Mouse (Mus musculus) midbrain, embryonic 11.5 days (tissue): Measurements from ENCODE around the gene Tbc1d9. TPM values are rescaled to one million over a fixed set of nuclear protein-coding genes. Genes with fewer than 3 reads are reported as not detected.

Experiments
- ATAC-seq: fragments of 200-750 bp; cut with Nextera tagmentation; 2 replicates; pipeline ENCODE4 v1.8.0; 2017; ENCODE audit warnings: moderate TSS enrichment, moderate library complexity; ENCODE audit not compliant: low FRiP score
- DNase-seq: peaks from one replicate; pipeline ENCODE4 v3.0.0; 2015; ENCODE audit warnings: low spot score; ENCODE audit errors: missing footprints
- H3K27ac ChIP-seq: fragments of 300-500 bp; sonication (generic); 2 replicates; pipeline ENCODE4 v1.5.1; 2014; ENCODE audit warnings: low read depth, low read length
- H3K27me3 ChIP-seq: fragments of 300-500 bp; sonication (generic); 2 replicates; pipeline ENCODE4 v1.6.1; 2014; ENCODE audit warnings: mild to moderate bottlenecking, low read length, moderate library complexity, mixed read lengths; ENCODE audit not compliant: control insufficient read depth, insufficient read depth
- H3K36me3 ChIP-seq: fragments of 300-500 bp; sonication (generic); 2 replicates; pipeline ENCODE4 v1.6.1; 2014; ENCODE audit warnings: mild to moderate bottlenecking, low read length, moderate library complexity, mixed read lengths; ENCODE audit not compliant: control insufficient read depth, insufficient read depth
- H3K4me1 ChIP-seq: fragments of 300-500 bp; sonication (generic); 2 replicates; pipeline ENCODE4 v1.6.1; 2014; ENCODE audit warnings: low read length; ENCODE audit not compliant: control insufficient read depth, insufficient read depth
- H3K4me2 ChIP-seq: fragments of 300-500 bp; sonication (generic); 2 replicates; pipeline ENCODE4 v1.6.1; 2014; ENCODE audit warnings: mild to moderate bottlenecking, moderate library complexity
- H3K4me3 ChIP-seq: fragments of 300-500 bp; sonication (generic); 2 replicates; pipeline ENCODE4 v1.5.1; 2014; ENCODE audit warnings: low read depth, low read length
- H3K9ac ChIP-seq: fragments of 300-500 bp; sonication (generic); 2 replicates; pipeline ENCODE4 v1.6.1; 2014; ENCODE audit warnings: low read length
- H3K9me3 ChIP-seq: fragments of 300-500 bp; sonication (generic); 2 replicates; pipeline ENCODE4 v1.6.1; 2016; ENCODE audit warnings: low read length; ENCODE audit not compliant: control insufficient read depth
- WGBS: fragments of 180-500 bp; shearing (Covaris S2); extraction: QIAGEN DNeasy Blood & Tissue Kit; methylation state at CpG from one replicate; pipeline ENCODE4 v1.1.7; 2014; 5-methylcytosine and 5-hydroxymethylcytosine counted together
- polyA plus RNA-seq: library from polyadenylated mRNA; unstranded; fragments of >200 nt; fragmentation: Nextera tagmentation; extraction: Ambion mirVana; gene quantifications from 2 replicates; pipeline ENCODE4 v1.2.1, GENCODE M21; 2014

The Tbc1d9 gene
- polyA plus RNA-seq, 1 experiment from 2014 or later: 11.3 TPM

- no peak for ATAC-seq
- Histone ChIP-seq H3K9me3 (no peaks in the 10 kb centered on the region), H3K4me2 (no peak overlapping the region), H3K27me3 (no peaks in the 10 kb centered on the region), H3K27ac (no peak overlapping the region), H3K4me3 (no peak overlapping the region), H3K9ac (no peak overlapping the region), H3K36me3 (no peaks in the 10 kb centered on the region), H3K4me1 (no peaks in the 10 kb centered on the region)
- 87% methylated on average over 4 of the region's 4 CpGs for WGBS
- peak; percentile 17 for DNase-seq
These were observed 67.9 kb downstream of the Tbc1d9 start for GRCm38 (mm10) chr8:83233099-83233498.

- H3K27ac ChIP-seq: no peak overlapping the region
- H3K4me3 ChIP-seq: no peak overlapping the region
- peaks cover 4% of the 10 kb centered on the region for H3K36me3 ChIP-seq
- no peak for DNase-seq
- ATAC-seq: no peak
- no peaks in the 10 kb centered on the region for H3K4me1 ChIP-seq
- H3K9me3 ChIP-seq: no peaks in the 10 kb centered on the region
- H3K4me2 ChIP-seq: no peak overlapping the region
- no peaks in the 10 kb centered on the region for H3K27me3 ChIP-seq
- no peak overlapping the region for H3K9ac ChIP-seq
These were observed 74.2 kb downstream of the Tbc1d9 start for GRCm38 (mm10) chr8:83239341-83239740.

- H3K27ac ChIP-seq: no peak overlapping the region
- H3K9me3 ChIP-seq: no peaks in the 10 kb centered on the region
- H3K4me2 ChIP-seq: no peak overlapping the region
- DNase-seq (peak; percentile 60), ATAC-seq (no peak)
- 88% methylated on average over 7 of the region's 7 CpGs for WGBS
- H3K4me1 ChIP-seq: no peaks in the 10 kb centered on the region
- no peaks in the 10 kb centered on the region for H3K27me3 ChIP-seq
- H3K9ac ChIP-seq: no peak overlapping the region
- H3K4me3 ChIP-seq: no peak overlapping the region
- peaks cover 4% of the 10 kb centered on the region for H3K36me3 ChIP-seq
These were observed 79.0 kb downstream of the Tbc1d9 start for GRCm38 (mm10) chr8:83244151-83244550.

GRCm38 (mm10) chr8:83250858-83251257 lies 85.7 kb downstream of the Tbc1d9 start:
- WGBS: 86% methylated on average over 6 of the region's 6 CpGs
- DNase-seq: peak; percentile 62
- peak overlapping the region; percentile 44; the same call in 1 of the 2 replicates for H3K27ac ChIP-seq
- H3K4me2 ChIP-seq: no peak overlapping the region
- H3K36me3 ChIP-seq: no peaks in the 10 kb centered on the region
- H3K9me3 ChIP-seq: no peaks in the 10 kb centered on the region
- no peak overlapping the region for H3K9ac ChIP-seq
- peaks cover 2% of the 10 kb centered on the region; the same call in 1 of the 2 replicates for H3K4me1 ChIP-seq
- no peaks in the 10 kb centered on the region for H3K27me3 ChIP-seq
- no peak for ATAC-seq
- no peak overlapping the region for H3K4me3 ChIP-seq

GRCm38 (mm10) chr8:83251362-83252246 lies 86.5 kb downstream of the Tbc1d9 start:
- Histone ChIP-seq H3K9ac (no peak overlapping the region), H3K4me3 (no peak overlapping the region), H3K36me3 (no peaks in the 10 kb centered on the region), H3K4me1 (peaks cover 2% of the 10 kb centered on the region; the same call in 1 of the 2 replicates), H3K9me3 (no peaks in the 10 kb centered on the region), H3K27me3 (no peaks in the 10 kb centered on the region), H3K4me2 (no peak overlapping the region), H3K27ac (peak overlapping the region; percentile 44)
- peak; percentile 83 for DNase-seq
- ATAC-seq: peak; percentile 47
- 54% methylated on average over 14 of the region's 14 CpGs for WGBS

GRCm38 (mm10) chr8:83252791-83253190 lies 87.6 kb downstream of the Tbc1d9 start:
- 90% methylated on average over 5 of the region's 5 CpGs for WGBS
- H3K36me3 ChIP-seq: no peaks in the 10 kb centered on the region
- no peak overlapping the region for H3K9ac ChIP-seq
- DNase-seq (peak; percentile 70), ATAC-seq (no peak)
- H3K4me3 ChIP-seq: no peak overlapping the region
- H3K27me3 ChIP-seq: no peaks in the 10 kb centered on the region
- H3K27ac ChIP-seq: no peak overlapping the region
- peaks cover 2% of the 10 kb centered on the region; the same call in 1 of the 2 replicates for H3K4me1 ChIP-seq
- H3K9me3 ChIP-seq: no peaks in the 10 kb centered on the region
- no peak overlapping the region for H3K4me2 ChIP-seq

GRCm38 (mm10) chr8:83257631-83258030 lies 92.5 kb downstream of the Tbc1d9 start:
- Histone ChIP-seq H3K4me3 (no peak overlapping the region), H3K36me3 (0 out of 2 replicates have a peak, but pooled peaks cover 3% of the 10 kb centered on the region), H3K4me1 (no peaks in the 10 kb centered on the region), H3K9ac (no peak overlapping the region), H3K9me3 (no peaks in the 10 kb centered on the region), H3K27me3 (no peaks in the 10 kb centered on the region), H3K4me2 (no peak overlapping the region), H3K27ac (no peak overlapping the region)
- ATAC-seq (no peak), DNase-seq (peak; percentile 54)
- 95% methylated on average over 5 of the region's 5 CpGs for WGBS

- Histone ChIP-seq H3K27me3 (no peaks in the 10 kb centered on the region), H3K27ac (no peak overlapping the region), H3K9ac (no peak overlapping the region), H3K4me2 (no peak overlapping the region), H3K4me1 (no peaks in the 10 kb centered on the region), H3K36me3 (0 out of 2 replicates have a peak, but pooled peaks cover 3% of the 10 kb centered on the region), H3K4me3 (no peak overlapping the region), H3K9me3 (no peaks in the 10 kb centered on the region)
- DNase-seq (peak; percentile 89), ATAC-seq (peak; percentile 90)
- 75% methylated on average over 16 of the region's 16 CpGs for WGBS
These were observed 95.5 kb downstream of the Tbc1d9 start for GRCm38 (mm10) chr8:83260418-83261215.

GRCm38 (mm10) chr8:83271172-83271571 lies 106.0 kb downstream of the Tbc1d9 start:
- 96% methylated on average over 14 of the region's 14 CpGs for WGBS
- H3K36me3 ChIP-seq: no peaks in the 10 kb centered on the region; the same call in 1 of the 2 replicates
- H3K9me3 ChIP-seq: no peaks in the 10 kb centered on the region
- no peak overlapping the region for H3K9ac ChIP-seq
- DNase-seq: no peak
- no peak for ATAC-seq
- H3K4me2 ChIP-seq: no peak overlapping the region
- no peak overlapping the region for H3K4me3 ChIP-seq
- H3K27ac ChIP-seq: no peak overlapping the region
- no peaks in the 10 kb centered on the region for H3K27me3 ChIP-seq
- H3K4me1 ChIP-seq: no peaks in the 10 kb centered on the region
